Mouse (Mus musculus) liver, embryonic 15.5 days (tissue): Measurements from ENCODE around the gene Col19a1. TPM values are rescaled to one million over a fixed set of nuclear protein-coding genes. Genes with fewer than 3 reads are reported as not detected.

ENCODE experiments used
- ATAC-seq: fragments of 200-750 bp; cut with Nextera tagmentation; 2 replicates; pipeline ENCODE4 v1.8.0; 2017; ENCODE audit warnings: moderate number of reproducible peaks, mild to moderate bottlenecking, moderate library complexity; ENCODE audit not compliant: insufficient read depth
- H3K27ac ChIP-seq: fragments of 300-500 bp; sonication (generic); replicated peaks from 2 replicates; pipeline ENCODE4 v1.5.1; 2015; ENCODE audit warnings: mild to moderate bottlenecking, inconsistent platforms
- H3K27me3 ChIP-seq: fragments of 300-500 bp; sonication (generic); 2 replicates; pipeline ENCODE4 v1.6.1; 2015; ENCODE audit warnings: mild to moderate bottlenecking, inconsistent platforms
- H3K36me3 ChIP-seq: fragments of 300-500 bp; sonication (generic); replicated peaks from 2 replicates; pipeline ENCODE4 v1.6.1; 2015; ENCODE audit warnings: moderate library complexity, mild to moderate bottlenecking, inconsistent platforms
- H3K4me1 ChIP-seq: fragments of 300-500 bp; sonication (generic); replicated peaks from 2 replicates; pipeline ENCODE4 v1.6.1; 2015; ENCODE audit warnings: inconsistent platforms
- H3K4me2 ChIP-seq: fragments of 300-500 bp; sonication (generic); 2 replicates; pipeline ENCODE4 v1.6.1; 2015; ENCODE audit warnings: moderate library complexity, mild to moderate bottlenecking, inconsistent platforms
- H3K4me3 ChIP-seq: fragments of 300-500 bp; sonication (generic); replicated peaks from 2 replicates; pipeline ENCODE4 v1.5.1; 2015; ENCODE audit warnings: mild to moderate bottlenecking, inconsistent platforms
- H3K9ac ChIP-seq: fragments of 300-500 bp; sonication (generic); 2 replicates; pipeline ENCODE4 v1.6.1; 2015; ENCODE audit warnings: moderate library complexity, mild to moderate bottlenecking, inconsistent platforms
- H3K9me3 ChIP-seq: fragments of 300-500 bp; sonication (generic); replicated peaks from 2 replicates; pipeline ENCODE4 v1.6.1; 2016; ENCODE audit warnings: inconsistent platforms
- WGBS: fragments of 180-500 bp; shearing (Covaris S2); methylation state at CpG from one replicate; pipeline ENCODE4 v1.1.7; 2015; ENCODE audit warnings: mixed read lengths; ENCODE audit not compliant: insufficient replicate concordance; 5-methylcytosine and 5-hydroxymethylcytosine counted together
- polyA plus RNA-seq: library from polyadenylated mRNA; unstranded; fragments of >200 nt; fragmentation: Nextera tagmentation; extraction: Ambion mirVana; gene quantifications from 2 replicates; pipeline ENCODE4 v1.2.1, GENCODE M21; 2015

Col19a1 gene
- polyA plus RNA-seq, 1 experiment from 2014 or later = 0.07 TPM

- no peak for ATAC-seq
These were observed 129.3 kb downstream of the Col19a1 start for GRCm38 (mm10) chr1:24458015-24458414.

GRCm38 (mm10) chr1:24452572-24453269, 134.6 kb downstream of the Col19a1 start:
- no peak overlapping the region for H3K4me2 ChIP-seq
- WGBS = 60% methylated on average over 10 of the region's 10 CpGs
- H3K4me3 ChIP-seq = no peak overlapping the region
- no peaks in the 10 kb centered on the region for H3K4me1 ChIP-seq
- H3K27ac ChIP-seq = no peak overlapping the region
- no peak for ATAC-seq
- H3K27me3 ChIP-seq = no peaks in the 10 kb centered on the region
- no peaks in the 10 kb centered on the region for H3K9me3 ChIP-seq
- no peak overlapping the region for H3K9ac ChIP-seq
- H3K36me3 ChIP-seq = no peaks in the 10 kb centered on the region

More at GRCm38 (mm10) chr1:24458015-24458414, 129.3 kb downstream of the Col19a1 start:
- no peak overlapping the region for H3K9ac ChIP-seq
- no peaks in the 10 kb centered on the region for H3K4me1 ChIP-seq
- H3K27ac ChIP-seq = no peak overlapping the region
- WGBS = 57% methylated on average over 2 of the region's 2 CpGs
- no peaks in the 10 kb centered on the region for H3K27me3 ChIP-seq
- no peak overlapping the region for H3K4me2 ChIP-seq
- H3K4me3 ChIP-seq = no peak overlapping the region
- H3K9me3 ChIP-seq = no peaks in the 10 kb centered on the region
- no peaks in the 10 kb centered on the region for H3K36me3 ChIP-seq

GRCm38 (mm10) chr1:24452159-24452558, 135.1 kb downstream of the Col19a1 start:
- WGBS = 61% methylated on average over 7 of the region's 7 CpGs
- Histone ChIP-seq H3K27ac (no peak overlapping the region), H3K27me3 (no peaks in the 10 kb centered on the region), H3K4me3 (no peak overlapping the region), H3K36me3 (no peaks in the 10 kb centered on the region), H3K9me3 (no peaks in the 10 kb centered on the region), H3K9ac (no peak overlapping the region), H3K4me2 (no peak overlapping the region), H3K4me1 (no peaks in the 10 kb centered on the region)
- ATAC-seq = no peak

- no peak overlapping the region for H3K27ac ChIP-seq
- ATAC-seq = no peak
- H3K27me3 ChIP-seq = no peaks in the 10 kb centered on the region
- no peaks in the 10 kb centered on the region for H3K4me1 ChIP-seq
- no peak overlapping the region for H3K4me3 ChIP-seq
- no peaks in the 10 kb centered on the region for H3K9me3 ChIP-seq
- no peak overlapping the region for H3K9ac ChIP-seq
- H3K4me2 ChIP-seq = no peak overlapping the region
- H3K36me3 ChIP-seq = no peaks in the 10 kb centered on the region
These were observed 149.8 kb downstream of the Col19a1 start for GRCm38 (mm10) chr1:24437425-24437824.

GRCm38 (mm10) chr1:24428306-24428705, 159.0 kb downstream of the Col19a1 start:
- Histone ChIP-seq H3K9ac (no peak overlapping the region), H3K27ac (no peak overlapping the region), H3K27me3 (no peaks in the 10 kb centered on the region), H3K4me2 (no peak overlapping the region), H3K36me3 (no peaks in the 10 kb centered on the region), H3K4me3 (no peak overlapping the region), H3K4me1 (no peaks in the 10 kb centered on the region), H3K9me3 (no peaks in the 10 kb centered on the region)
- 60% methylated on average over 5 of the region's 5 CpGs for WGBS
- ATAC-seq = no peak

- H3K4me1 ChIP-seq = no peaks in the 10 kb centered on the region
- no peak overlapping the region for H3K27ac ChIP-seq
- no peak overlapping the region for H3K9ac ChIP-seq
- no peak overlapping the region for H3K4me3 ChIP-seq
- no peaks in the 10 kb centered on the region for H3K9me3 ChIP-seq
- H3K4me2 ChIP-seq = no peak overlapping the region
- ATAC-seq = no peak
- no peaks in the 10 kb centered on the region for H3K27me3 ChIP-seq
- H3K36me3 ChIP-seq = no peaks in the 10 kb centered on the region
- 37% methylated on average over 8 of the region's 8 CpGs for WGBS
These were observed 209.0 kb downstream of the Col19a1 start for GRCm38 (mm10) chr1:24378125-24378821.

- Histone ChIP-seq H3K9ac (no peak overlapping the region), H3K4me2 (no peak overlapping the region), H3K9me3 (no peaks in the 10 kb centered on the region), H3K27ac (no peak overlapping the region), H3K36me3 (no peaks in the 10 kb centered on the region), H3K4me3 (no peak overlapping the region), H3K4me1 (no peaks in the 10 kb centered on the region), H3K27me3 (no peaks in the 10 kb centered on the region)
- 12% methylated on average over 2 of the region's 2 CpGs for WGBS
- no peak for ATAC-seq
These were observed 212.4 kb downstream of the Col19a1 start for GRCm38 (mm10) chr1:24374902-24375301.

- H3K9ac ChIP-seq = no peak overlapping the region
- 60% methylated on average over 3 of the region's 3 CpGs for WGBS
- H3K36me3 ChIP-seq = no peaks in the 10 kb centered on the region
- H3K27ac ChIP-seq = no peak overlapping the region
- H3K4me1 ChIP-seq = no peaks in the 10 kb centered on the region
- H3K4me2 ChIP-seq = no peak overlapping the region
- no peak for ATAC-seq
- no peaks in the 10 kb centered on the region for H3K9me3 ChIP-seq
- no peak overlapping the region for H3K4me3 ChIP-seq
- H3K27me3 ChIP-seq = no peaks in the 10 kb centered on the region
These were observed 213.6 kb downstream of the Col19a1 start for GRCm38 (mm10) chr1:24373671-24374070.

GRCm38 (mm10) chr1:24372471-24373258, 214.6 kb downstream of the Col19a1 start:
- no peaks in the 10 kb centered on the region for H3K9me3 ChIP-seq
- WGBS = 69% methylated on average over 4 of the region's 4 CpGs
- no peak overlapping the region for H3K4me2 ChIP-seq
- no peaks in the 10 kb centered on the region for H3K27me3 ChIP-seq
- no peaks in the 10 kb centered on the region for H3K4me1 ChIP-seq
- no peak overlapping the region for H3K27ac ChIP-seq
- no peak for ATAC-seq
- H3K36me3 ChIP-seq = no peaks in the 10 kb centered on the region
- H3K9ac ChIP-seq = no peak overlapping the region
- no peak overlapping the region for H3K4me3 ChIP-seq

GRCm38 (mm10) chr1:24367570-24368517, 219.4 kb downstream of the Col19a1 start:
- no peaks in the 10 kb centered on the region for H3K36me3 ChIP-seq
- no peaks in the 10 kb centered on the region for H3K4me1 ChIP-seq
- no peak for ATAC-seq
- 42% methylated on average over 19 of the region's 19 CpGs for WGBS
- H3K4me2 ChIP-seq = no peak overlapping the region
- H3K4me3 ChIP-seq = no peak overlapping the region
- no peaks in the 10 kb centered on the region for H3K27me3 ChIP-seq
- no peak overlapping the region for H3K9ac ChIP-seq
- no peak overlapping the region for H3K27ac ChIP-seq
- no peaks in the 10 kb centered on the region for H3K9me3 ChIP-seq
